Mouse (Mus musculus): Measurements from ENCODE around the gene Lamtor3.
A peak's percentile ranks its signal among the peaks of the same experiment; 100 is the strongest.
"Not testable (repeated sequence)": the region's sequence is repeated elsewhere in the genome, so short reads cannot be mapped to it uniquely, and the experiment has no call there.

Lamtor3 gene

DNA sequence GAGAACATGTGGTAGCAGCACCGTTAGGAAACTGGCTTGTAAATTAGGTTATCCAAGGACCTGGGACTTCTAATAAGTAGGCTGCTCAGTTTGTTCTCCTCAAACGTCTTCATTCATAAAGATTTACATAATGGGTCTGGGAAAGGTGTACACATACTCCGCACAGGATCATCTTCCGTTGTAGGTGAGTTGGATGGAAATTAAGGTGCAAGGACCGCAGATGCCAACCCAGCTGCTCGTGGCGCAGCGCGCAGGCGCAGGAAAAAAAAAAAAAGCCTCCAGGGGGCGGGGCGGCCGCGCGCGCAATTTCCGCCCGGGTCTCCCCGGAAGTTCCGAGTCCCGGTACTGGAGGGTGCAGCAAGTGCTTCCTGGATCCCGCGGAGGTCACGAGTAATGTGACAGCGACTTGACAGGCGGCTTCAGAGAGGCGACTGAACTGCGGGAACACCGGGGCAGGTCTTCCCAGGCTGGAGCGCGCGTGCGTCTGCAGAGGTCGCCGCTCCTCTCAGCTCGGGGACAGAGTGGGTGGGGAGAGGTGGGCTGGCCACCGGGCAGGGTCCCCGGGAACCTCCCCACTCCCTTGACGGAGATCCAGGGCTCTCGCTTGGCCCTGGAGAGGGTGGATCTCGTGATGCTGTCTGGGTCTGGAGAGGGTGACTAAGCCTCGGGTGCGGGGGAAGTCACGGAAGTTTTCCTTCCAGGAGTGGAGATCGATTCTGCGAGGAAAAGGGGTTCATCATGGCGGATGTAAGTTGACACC lies at the start of gene Lamtor3:
Gene Lamtor3, plus strand, starts transcription at position 335 of the 760 bp plus-strand sequence.
- ATAC-seq (ENCODE audit: low TSS enrichment), result peak; percentile 93

DNA sequence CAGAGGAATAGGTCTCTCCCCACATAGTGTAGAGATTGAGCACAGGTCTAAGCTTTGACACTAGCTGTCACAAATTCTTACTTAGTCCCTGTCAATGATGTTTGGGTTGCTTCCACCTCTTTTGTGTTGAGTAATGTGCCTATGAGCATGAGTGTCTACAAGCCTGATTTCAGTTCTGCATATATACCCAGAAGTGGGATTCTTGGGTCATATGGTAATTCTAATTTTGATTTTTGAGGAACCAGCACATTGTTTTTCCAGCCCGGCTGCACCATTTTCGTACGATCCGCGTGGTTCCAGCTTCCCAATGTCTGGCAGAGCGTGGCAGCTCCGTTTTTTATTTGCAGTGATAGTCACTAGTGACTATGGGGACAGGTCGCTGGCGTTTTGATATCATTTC lies 48.9 kb upstream of the Lamtor3 start:
- ATAC-seq (ENCODE audit: low TSS enrichment), result no peak

DNA sequence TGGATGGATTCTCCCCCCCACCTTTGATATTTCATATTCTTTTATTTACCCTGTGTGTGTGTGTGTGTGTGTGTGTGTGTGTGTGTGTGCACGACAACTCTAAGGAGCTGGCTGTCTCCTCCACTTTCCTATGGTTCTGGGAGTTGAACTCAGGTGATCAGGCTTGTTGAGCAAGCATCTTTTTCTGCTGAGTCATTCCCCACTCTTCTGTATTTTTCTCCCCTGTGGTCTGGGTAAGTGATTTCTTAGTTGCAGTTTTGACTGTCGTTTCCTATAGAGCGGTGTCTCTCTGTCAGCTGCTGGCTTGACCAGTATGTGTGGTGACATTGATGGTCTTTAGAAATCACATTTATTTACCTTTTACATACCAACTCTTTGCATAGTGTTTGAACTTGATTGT lies 39.0 kb upstream of the Lamtor3 start:
- no peak for ATAC-seq (ENCODE audit: low TSS enrichment)

DNA sequence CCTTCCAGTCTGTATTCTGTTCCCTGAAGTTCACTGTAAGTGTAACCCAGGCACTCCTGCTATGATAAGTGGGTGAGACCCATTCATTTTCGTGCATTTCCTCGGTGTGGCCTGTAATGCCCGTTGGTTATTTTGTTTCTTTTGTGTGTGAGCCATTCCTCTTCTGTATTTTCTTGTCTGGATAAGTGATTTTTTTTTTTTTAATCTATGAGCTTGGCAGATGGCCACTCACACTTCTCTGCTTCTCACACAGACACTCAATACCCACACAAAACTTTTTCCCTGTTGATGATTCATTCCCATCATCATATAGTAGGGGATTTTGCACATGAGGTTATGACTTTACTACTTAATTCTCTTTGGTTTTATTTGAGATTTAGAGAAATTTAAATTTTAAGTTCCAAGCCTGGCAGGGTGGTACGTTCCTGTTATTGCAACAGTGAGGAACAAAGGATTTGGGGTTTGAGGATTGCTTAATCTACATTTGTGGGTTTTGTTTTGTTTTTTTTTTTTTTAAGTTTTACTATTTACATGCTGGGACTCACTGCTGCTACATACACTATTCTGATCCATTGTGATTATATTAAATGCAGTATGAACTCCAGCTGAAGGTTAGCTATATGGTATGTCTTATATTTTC lies 38.1 kb upstream of the Lamtor3 start:
- ATAC-seq (ENCODE audit: low TSS enrichment), result peak; percentile 64; the same call in 1 of the 2 replicates

DNA sequence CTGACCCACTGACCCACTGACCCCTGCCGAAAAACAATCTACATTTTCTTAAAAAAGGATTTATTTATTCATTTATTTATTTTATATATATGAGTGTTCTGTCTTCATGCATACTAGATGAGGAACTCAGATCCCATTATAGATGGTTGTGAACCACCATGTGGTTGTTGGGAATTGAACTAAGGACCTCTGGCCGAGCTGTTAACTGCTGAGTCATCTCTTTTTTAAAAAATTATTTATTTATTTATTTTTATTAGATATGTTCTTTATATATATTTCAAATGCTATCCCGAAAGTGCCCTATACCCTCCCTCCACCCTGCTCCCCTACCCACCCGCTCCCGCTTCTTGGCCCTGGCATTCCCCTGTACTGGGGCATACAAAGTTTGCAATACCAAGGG lies 37.2 kb upstream of the Lamtor3 start:
- ATAC-seq (ENCODE audit: low TSS enrichment), result no peak

DNA sequence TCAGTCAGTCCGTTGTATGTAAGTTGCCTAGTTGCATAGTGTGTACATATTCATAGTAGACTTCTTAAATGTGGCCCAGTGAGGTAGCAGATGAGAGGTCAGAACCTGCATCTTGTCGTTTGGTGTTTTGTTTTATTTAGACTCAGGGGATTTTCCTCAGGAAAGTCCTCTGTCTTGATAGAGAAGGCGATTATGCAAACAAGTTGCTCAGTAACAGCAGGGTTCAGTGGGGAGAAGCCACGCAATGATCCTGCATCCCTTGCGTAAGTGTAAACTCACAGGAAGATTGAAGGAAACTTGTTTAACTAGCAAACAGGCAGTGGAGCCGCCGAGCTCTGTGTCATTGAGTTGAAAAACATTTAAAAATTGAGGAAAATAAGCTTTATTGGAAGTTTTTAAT lies 30.3 kb upstream of the Lamtor3 start:
- no peak for ATAC-seq (ENCODE audit: low TSS enrichment)

DNA sequence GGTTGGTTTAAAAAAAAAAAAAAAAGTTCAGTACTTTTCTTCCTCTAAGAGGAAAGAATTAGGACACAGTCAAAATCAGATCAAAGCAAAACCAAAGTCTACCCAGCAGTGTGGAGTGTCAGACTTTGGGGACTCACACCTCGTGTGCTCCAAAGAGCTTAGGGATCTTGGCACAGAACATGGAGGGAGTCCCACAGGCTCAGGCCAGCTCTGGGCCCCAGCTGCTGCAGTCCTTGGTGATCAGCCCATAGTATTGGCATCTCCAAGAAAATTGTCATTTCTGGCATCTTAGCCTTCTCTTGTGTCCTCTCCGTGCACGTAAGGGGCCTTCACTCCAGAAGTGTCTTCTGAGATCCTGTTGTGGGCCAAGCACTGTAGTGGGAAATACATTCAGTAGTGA lies 27.2 kb upstream of the Lamtor3 start:
- no peak for ATAC-seq (ENCODE audit: low TSS enrichment)

DNA sequence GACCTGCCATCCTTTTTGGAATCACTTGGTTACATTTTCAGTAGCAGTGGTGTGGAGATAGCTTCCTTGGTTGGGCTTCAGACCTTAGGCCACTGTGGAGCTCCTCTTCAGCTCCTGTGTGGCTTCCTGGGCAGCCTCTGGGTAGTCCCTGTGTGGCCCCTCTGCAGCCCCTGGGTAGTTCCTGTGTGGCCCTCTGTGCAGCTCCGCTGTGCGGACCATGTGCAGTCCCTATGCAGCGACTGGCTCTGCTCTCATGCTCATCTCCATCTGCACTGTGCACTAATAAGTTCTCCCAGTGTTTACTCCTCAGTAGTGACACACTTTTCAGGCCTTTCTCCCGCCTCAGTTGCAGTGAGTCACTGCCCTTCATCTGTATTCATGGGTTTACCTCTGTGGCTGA lies 26.2 kb upstream of the Lamtor3 start:
- ATAC-seq (ENCODE audit: low TSS enrichment), result peak; percentile 59

DNA sequence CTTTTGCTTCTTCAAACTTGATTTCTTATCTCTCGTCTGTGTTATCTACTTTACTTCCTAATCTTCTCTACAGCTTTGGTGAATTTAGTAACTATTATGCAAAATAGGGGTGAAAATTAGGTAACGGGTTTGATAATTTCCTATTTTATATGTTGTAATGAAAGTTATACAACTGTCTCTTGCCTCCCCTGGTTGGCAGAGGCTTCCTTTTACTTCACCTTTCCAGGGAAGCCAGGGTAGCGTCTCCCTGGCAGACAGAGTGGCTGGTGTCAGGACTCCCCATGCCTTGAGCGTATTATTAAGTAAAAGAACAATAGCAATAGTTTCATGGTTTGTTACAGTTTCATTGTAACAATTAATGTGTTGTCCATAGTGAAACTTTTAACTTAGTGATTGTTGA lies 24.5 kb upstream of the Lamtor3 start:
- no peak for ATAC-seq (ENCODE audit: low TSS enrichment)

DNA sequence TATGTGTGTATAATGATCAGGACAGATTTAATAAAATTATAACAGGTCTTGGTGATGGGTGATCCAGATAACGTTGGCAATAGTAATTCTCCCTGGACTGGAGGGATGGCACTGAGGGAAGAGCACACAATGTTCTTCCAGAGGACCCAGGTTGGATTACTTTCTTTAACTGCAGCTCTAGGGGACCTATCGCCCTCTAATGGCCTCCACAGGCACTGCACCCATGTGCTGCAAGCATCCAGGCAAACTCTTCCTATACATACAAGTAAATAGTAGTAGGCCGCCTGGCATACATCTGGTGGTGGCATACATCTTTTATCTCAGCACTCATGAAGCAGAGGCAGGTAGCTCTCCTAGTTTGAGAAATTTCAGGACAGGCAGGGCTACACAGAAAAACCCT lies 23.1 kb upstream of the Lamtor3 start:
- no peak for ATAC-seq (ENCODE audit: low TSS enrichment)

DNA sequence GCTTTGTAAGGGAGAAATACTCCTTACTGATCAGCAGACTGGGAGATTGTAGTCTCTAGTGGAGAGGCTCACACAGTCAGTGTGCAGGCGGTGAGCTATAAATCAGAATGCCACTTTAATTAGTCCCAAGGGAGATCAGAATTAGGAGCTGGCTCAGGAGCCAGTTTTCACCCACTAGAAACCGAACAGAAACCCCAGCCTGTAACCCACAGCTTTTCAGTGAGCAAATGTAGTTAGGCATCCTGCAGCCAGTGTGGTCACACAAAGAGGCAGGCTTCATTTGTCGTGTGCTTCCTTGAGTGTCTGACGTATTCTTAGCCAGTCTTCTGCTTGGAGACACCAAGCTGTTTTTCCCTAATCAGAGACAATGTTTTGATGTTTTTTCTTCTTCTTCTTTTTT lies 21.9 kb upstream of the Lamtor3 start:
- ATAC-seq (ENCODE audit: low TSS enrichment), result no peak

DNA sequence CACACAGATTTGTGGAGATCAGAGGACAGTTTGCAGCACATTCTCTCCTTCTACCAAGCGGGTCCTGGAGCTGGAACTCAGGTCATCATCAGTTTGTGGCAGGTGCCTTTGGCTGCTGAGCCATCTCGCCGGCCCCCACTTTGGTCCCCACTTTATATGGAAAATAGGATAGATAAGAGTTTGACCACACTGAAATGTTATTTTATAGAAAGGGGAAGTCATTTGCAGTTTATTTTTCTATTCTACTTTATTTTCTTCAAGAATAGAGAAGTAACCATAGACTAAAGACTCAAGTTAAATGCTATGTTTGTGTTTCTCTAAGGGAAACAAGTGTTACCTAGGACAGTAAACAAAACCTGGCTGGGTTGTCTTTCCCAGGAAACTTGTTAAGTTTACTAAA lies 21.4 kb upstream of the Lamtor3 start:
- ATAC-seq (ENCODE audit: low TSS enrichment), result no peak

DNA sequence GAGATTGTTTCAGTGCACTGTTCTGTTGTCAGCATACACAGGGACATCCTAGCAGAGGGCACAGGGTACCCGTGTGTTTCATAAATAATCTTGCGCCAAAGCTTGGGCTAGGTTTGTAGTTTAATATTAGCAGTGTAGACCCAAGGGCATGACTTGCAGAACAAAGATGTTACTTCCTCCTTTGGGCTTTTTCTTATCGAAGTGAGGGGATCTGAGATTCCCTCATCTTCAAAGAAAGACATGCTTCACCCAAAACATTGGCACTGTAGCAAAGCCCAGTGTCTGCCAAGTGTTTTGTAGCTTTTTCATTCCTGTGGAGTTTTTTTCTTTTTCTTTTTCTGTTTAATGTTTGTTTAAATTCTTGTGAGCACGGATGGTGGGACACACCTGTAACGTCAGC lies 20.6 kb upstream of the Lamtor3 start:
- no peak for ATAC-seq (ENCODE audit: low TSS enrichment)

DNA sequence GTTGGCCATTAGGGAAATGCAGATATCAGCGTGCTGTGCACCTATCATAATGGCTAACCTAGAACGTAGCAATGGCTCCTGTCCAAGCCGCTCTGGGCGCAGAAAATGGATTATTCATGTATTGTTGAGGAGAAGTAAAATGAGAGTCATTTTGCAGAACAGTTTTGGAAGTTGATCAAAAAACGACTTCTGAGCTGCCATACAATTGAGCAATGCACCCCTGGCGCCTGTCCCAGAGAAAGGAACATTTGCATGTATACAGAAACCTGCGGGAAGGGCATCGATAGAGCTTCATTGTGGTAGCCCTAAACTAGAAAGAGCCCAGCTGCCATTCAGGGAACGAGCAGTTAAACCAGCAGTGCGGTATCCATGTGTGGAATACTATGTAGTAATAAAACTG lies 18.2 kb upstream of the Lamtor3 start:
- peak; percentile 44 for ATAC-seq (ENCODE audit: low TSS enrichment)

DNA sequence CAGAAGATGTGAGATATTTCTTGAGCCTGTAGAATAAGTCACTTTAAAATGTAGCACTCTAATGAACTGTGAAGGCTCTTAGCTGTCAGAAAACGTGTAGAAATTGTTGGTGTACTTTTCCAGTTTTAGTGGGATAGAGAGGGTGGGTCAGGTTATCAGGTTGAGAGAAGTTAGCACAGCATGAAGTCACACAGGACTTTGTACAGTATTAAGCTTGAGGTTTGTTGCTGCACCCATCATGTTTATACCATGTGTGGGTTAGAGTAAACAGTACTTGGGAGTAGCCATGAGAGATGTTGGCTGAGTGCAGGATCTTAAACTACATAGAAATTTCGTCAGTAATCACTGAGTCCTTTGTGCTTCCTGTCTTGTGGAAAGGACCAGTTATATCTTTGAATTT lies 5.2 kb upstream of the Lamtor3 start:
- ATAC-seq (ENCODE audit: low TSS enrichment), result no peak

DNA sequence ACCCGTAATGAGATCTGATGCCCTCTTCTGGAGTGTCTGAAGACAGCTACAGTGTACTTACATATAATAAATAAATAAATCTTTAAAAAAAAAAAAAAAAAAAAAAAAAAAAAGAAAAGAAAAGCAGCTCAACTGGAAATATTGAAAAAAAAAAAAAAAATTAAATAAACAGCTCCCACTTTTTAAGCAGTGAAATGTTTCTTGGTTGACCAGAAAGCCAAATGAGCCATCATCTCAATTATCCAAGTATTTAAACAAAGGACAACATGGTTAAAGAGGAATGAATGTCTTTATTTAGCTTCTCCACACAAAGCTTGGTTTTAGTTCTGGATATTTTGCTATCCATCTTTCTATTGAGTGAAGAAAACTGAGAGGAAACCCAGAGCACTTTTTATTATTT lies 3.7 kb upstream of the Lamtor3 start:
- not testable (repeated sequence) for ATAC-seq (ENCODE audit: low TSS enrichment)

DNA sequence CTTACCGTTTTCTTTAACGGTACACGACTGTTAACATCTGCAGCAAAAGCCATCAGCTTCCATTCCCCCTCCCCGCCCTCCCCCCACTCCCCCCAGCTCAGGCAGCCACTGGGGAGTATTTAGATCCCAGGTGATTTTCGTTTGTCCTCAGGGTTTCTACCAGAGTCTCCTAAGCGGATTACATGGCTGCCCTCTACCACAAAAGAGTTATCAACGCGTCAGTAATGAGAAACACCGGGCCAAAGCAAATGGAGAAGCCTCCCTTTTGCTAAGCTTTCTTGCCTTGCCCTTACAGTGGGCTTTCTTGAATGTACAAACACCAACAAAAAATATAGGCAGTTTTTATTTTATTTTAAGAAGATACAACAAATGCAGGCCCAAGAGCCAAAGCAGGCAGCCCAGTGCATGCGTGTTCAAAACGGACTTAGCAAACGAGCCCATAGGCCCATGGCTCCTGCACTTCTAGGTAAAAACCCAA lies 573 bp upstream of the Lamtor3 start:
- ATAC-seq (ENCODE audit: low TSS enrichment), result no peak

DNA sequence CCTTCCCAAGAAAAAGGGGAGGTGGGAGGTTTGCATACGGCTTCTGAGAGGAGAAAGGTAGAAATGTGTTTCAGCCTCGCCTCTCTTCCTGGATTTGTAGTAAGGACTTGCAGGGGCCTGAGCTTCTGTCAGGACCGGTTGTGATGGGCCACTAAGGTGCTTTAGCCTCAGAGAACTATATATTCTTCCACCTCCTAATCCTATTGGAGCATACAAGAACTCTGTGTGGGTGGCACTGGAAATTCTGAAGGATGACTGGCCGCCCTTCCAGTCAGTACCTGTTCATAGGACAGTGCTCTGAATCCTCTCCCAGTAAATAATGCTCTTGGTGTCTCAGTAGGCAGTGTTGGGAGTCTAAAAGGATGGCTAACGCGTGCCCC lies 616 bp downstream of the Lamtor3 start:
- peak; percentile 82 for ATAC-seq (ENCODE audit: low TSS enrichment)

DNA sequence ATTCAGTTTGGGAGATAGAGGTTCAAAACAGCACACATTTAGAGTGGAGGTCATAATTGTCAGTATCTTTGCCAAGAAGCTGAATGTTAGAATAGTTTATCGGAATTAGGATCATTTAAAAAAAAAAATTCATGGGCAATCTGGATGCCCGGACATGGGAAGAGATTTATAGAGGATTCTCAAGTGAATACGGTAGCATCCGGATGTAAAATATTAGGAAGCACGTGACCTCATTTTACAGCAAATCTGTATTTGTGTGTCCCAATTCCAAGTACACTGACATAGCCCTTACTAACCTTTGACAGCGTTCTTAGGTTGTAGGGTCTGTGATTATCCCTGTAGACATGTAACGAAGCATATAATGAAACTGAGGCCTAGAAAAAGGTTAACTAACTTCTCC lies 1.1 kb downstream of the Lamtor3 start:
- ATAC-seq (ENCODE audit: low TSS enrichment), result no peak

DNA sequence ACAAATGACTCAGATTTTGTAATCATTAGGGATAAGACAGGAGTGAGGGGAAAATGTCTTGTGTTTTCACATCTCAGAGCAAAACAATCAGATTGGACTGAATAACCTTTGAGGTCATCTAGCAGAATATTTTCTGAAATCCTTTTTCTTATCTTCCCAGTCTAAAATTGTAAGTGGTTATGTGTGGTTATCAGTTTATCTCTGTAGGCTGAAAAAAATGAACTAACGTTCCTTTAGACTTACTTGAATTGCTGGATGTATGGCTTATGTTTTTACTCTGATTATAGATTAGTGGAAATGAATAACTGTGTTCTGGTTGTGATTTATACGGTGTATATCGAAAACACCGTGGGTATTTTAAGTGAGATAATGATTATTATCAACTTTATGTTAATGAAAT lies 2.3 kb downstream of the Lamtor3 start:
- ATAC-seq (ENCODE audit: low TSS enrichment), result no peak

DNA sequence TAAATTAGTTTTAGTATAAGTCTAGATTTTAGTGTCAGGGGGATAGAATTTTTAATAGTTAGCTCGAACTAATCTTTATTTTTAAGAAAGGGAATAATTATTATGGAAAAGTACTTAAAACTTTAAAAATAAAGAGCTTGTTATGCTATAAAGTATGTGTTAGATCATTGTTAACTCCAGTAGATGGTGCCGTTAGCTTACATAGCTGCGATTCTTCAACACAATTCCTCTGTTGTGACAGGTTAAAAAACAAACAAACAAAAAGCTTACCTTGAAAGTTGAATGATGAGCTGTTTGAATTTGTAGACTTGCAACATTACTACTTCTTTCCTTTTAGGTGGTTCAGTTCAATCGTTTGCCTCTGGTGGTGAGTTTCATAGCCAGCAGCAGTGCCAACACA lies 8.7 kb downstream of the Lamtor3 start:
- ATAC-seq (ENCODE audit: low TSS enrichment), result no peak

DNA sequence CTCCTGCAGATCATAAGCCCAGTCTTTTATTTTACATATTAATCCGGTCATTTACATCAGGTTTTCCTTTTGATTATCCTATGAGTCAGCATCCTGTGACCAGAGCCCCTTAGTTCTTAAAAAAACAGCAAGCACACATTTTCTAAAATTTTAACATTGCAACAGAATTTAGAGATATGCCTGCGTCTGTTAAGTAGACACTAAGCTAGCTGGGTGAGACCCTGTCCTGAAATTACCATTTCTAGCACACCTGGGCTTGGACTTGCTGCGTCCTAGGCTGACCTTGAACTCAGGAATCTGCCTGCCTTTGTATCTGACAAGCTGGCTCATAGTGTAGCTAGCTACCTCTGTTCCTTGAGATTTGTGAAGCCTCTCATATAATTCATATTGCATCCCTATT lies 11.6 kb downstream of the Lamtor3 start:
- no peak for ATAC-seq (ENCODE audit: low TSS enrichment)

DNA sequence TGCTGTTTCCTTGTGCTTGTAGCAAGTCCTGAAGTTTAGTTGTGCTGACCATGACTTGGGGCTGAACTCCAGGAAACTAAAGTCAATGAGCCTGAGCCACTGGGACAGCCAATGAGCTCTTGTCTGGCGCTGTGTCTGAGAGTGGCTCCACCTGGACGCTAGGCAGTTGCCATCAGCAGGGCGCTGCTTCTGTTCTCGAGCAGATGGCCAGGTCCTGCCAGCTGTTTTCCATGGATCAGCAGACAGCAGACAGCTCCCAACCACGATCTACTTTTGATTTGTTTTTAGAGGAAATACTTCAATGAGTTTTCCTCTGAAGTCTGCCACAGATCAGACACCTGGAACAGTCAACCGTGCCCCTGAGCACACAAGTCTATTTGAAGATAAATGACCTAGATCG lies 14.4 kb downstream of the Lamtor3 start:
- ATAC-seq (ENCODE audit: low TSS enrichment), result no peak

DNA sequence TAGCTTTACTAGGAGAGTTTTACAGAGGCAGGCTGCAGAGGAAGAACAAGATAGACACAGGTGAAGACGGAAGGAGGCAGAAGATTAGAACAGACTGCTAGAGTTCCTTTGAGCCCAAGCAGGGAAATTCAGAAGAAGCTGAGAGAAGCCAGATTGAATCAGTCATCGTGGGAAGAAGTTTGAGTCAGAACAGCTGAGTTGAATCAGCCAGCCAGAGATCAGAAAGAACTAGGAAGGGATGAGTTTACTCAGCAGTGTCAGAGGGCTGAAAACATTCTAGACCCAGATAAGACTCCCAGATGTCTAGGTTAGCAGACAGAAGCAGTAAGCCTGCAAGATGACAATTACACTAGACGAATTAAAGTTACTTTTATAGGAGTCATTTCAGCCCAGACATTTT lies 15.7 kb downstream of the Lamtor3 start:
- no peak for ATAC-seq (ENCODE audit: low TSS enrichment)
